12 mouse cellular contexts compared by ENCODE assay signal in genomic region chr19:61096776-61097175, GRCm38 (mm10).
"Had no signal": no experiment of that assay in that cellular context is flagged by ENCODE, and none has a peak within 500 bp of the region (broad histone marks: within the 10 kb centered on the region; RNA-seq: fewer than 3 reads in every experiment).

No protein-coding gene starts in this region.

- DNase-seq: retina, postnatal 1 day; right cerebral cortex, adult 18-20 months; right cerebral cortex, postnatal 14 days; right cerebral cortex, postnatal 25 days; right cerebral cortex, postnatal 4 days; spleen, adult 18-20 months; thymus, adult 18-20 months; thymus, adult 2 months; thymus, postnatal 14 days; thymus, postnatal 25 days; thymus, postnatal 36 days; thymus, postnatal 4 days had no signal
